Mouse (Mus musculus) cerebellum, adult 2 months (tissue): Measurements from ENCODE around the gene Appl2.
A peak's percentile ranks its signal among the peaks of the same experiment; 100 is the strongest.

Source experiments
- CTCF ChIP-seq: fragments of 200-500 bp; IDR thresholded peaks from 2 replicates; pipeline ENCODE4 v1.5.1; 2011; ENCODE audit warnings: low read depth, mild to moderate bottlenecking, control low read depth, low read length, moderate library complexity, borderline replicate concordance; ENCODE audit not compliant: insufficient read depth
- POLR2A ChIP-seq: fragments of 200-500 bp; IDR thresholded peaks from 2 replicates; pipeline ENCODE4 v1.6.1; 2011; ENCODE audit warnings: low read length, control low read depth, borderline replicate concordance; ENCODE audit not compliant: insufficient read depth

DNA sequence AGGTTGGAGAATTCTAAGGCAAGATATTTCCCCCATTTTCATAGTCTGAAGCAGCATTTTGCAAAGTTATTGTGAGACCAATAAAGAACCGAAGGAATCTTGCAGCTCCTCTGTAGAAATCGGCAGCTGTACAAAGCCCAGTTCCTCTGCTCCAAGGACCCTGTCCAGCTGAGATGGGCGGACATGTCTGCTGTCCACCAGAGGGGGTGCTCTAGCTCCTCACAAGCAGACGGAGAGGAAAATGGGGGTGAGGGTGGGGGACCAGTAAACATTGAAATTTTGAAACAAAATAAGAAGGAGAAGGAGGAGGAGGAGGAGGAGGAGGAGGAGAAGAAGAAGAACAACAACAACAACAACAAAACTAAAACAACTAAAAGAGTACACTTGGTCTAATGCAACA, 12.1 kb upstream of the Appl2 start:
- TF ChIP-seq CTCF (peak; percentile 24; the same call in 1 of the 2 replicates), POLR2A (no peak)
